Mouse (Mus musculus) induced T-regulatory cell, adult 2 months (primary cell): ENCODE results near the gene Bicra.
A peak's percentile ranks its signal among the peaks of the same experiment; 100 is the strongest.

Source experiments
- DNase-seq: peaks from one replicate; pipeline ENCODE4 v3.0.0-alpha.2; 2012; ENCODE audit warnings: low read depth

The Bicra gene

GRCm38 (mm10) chr7:16014521-16015175, 33.1 kb downstream of the Bicra start:
- DNase-seq: no peak

GRCm38 (mm10) chr7:16013722-16014275, 33.9 kb downstream of the Bicra start:
- no peak for DNase-seq

GRCm38 (mm10) chr7:16012576-16013263, 35.0 kb downstream of the Bicra start:
- DNase-seq: peak; percentile 67

GRCm38 (mm10) chr7:16011418-16012085, 36.2 kb downstream of the Bicra start:
- DNase-seq: no peak

- no peak for DNase-seq
Measured at GRCm38 (mm10) chr7:16010649-16011048, 37.1 kb downstream of the Bicra start.

GRCm38 (mm10) chr7:16009636-16010035, 38.1 kb downstream of the Bicra start:
- no peak for DNase-seq

- DNase-seq: no peak
Measured at GRCm38 (mm10) chr7:16005020-16005419, 42.7 kb downstream of the Bicra start.

GRCm38 (mm10) chr7:16004177-16004856, 43.4 kb downstream of the Bicra start:
- no peak for DNase-seq

- DNase-seq: peak; percentile 42
Measured at GRCm38 (mm10) chr7:16003032-16003431, 44.7 kb downstream of the Bicra start.

- no peak for DNase-seq
Measured at GRCm38 (mm10) chr7:16002171-16002570, 45.5 kb downstream of the Bicra start.

- peak; percentile 42 for DNase-seq
Measured at GRCm38 (mm10) chr7:16001691-16002090, 46.0 kb downstream of the Bicra start.

GRCm38 (mm10) chr7:15993789-15994188, 53.9 kb downstream of the Bicra start:
- no peak for DNase-seq

- DNase-seq: no peak
Measured at GRCm38 (mm10) chr7:15993152-15993551, 54.6 kb downstream of the Bicra start.

GRCm38 (mm10) chr7:15991764-15992163, 56.0 kb downstream of the Bicra start:
- no peak for DNase-seq

- no peak for DNase-seq
Measured at GRCm38 (mm10) chr7:15987661-15988356, 59.9 kb downstream of the Bicra start.

GRCm38 (mm10) chr7:15982729-15983407, 64.9 kb downstream of the Bicra start:
- peak; percentile 82 for DNase-seq

- no peak for DNase-seq
Measured at GRCm38 (mm10) chr7:15981538-15981937, 66.2 kb downstream of the Bicra start.

- DNase-seq: no peak
Measured at GRCm38 (mm10) chr7:15980246-15980645, 67.5 kb downstream of the Bicra start.

- DNase-seq: peak; percentile 68
Measured at GRCm38 (mm10) chr7:15975904-15976303, 71.8 kb downstream of the Bicra start.

GRCm38 (mm10) chr7:15975451-15975850, 72.3 kb downstream of the Bicra start:
- no peak for DNase-seq

- DNase-seq: peak; percentile 81
Measured at GRCm38 (mm10) chr7:15974712-15975111, 73.0 kb downstream of the Bicra start.
